Mouse (Mus musculus) ES-E14 (cell line): ENCODE measurements around the gene Tsen2. TPM values are rescaled to one million over a fixed set of nuclear protein-coding genes. Genes with fewer than 3 reads are reported as not detected.

ENCODE experiments used
- DNase-seq: peaks from one replicate; pipeline ENCODE4 v3.0.0-alpha.2; 2013; ENCODE audit warnings: low read depth, low spot score
- H3K27ac ChIP-seq: 2 replicates; pipeline ENCODE4 v1.5.1; 2012; ENCODE audit warnings: low read depth, mild to moderate bottlenecking, low read length, moderate library complexity, mixed read lengths; ENCODE audit not compliant: poor library complexity, insufficient read depth, severe bottlenecking
- H3K36me3 ChIP-seq: 2 replicates; pipeline ENCODE4 v1.6.1; 2012; ENCODE audit warnings: mild to moderate bottlenecking, low read length, moderate library complexity, mixed read lengths; ENCODE audit not compliant: control insufficient read depth, poor library complexity, insufficient read depth, severe bottlenecking
- H3K4me1 ChIP-seq, 2 experiments: fragments of 150-350 bp in 1 of 2; sonication (generic) in 1 of 2; 2 replicates each; pipeline ENCODE4 v1.6.1; 2012; ENCODE audit warnings: low read length in 2 of 2, mild to moderate bottlenecking in 1 of 2, mixed read lengths in 1 of 2; ENCODE audit not compliant: control insufficient read depth in 2 of 2, insufficient read depth in 2 of 2, poor library complexity in 1 of 2
- H3K4me3 ChIP-seq, 2 experiments: fragments of 150-350 bp in 1 of 2; sonication (generic) in 1 of 2; 2 replicates each; pipeline ENCODE4 v1.5.1; 2012; ENCODE audit warnings: low read length in 2 of 2, low read depth in 1 of 2, mild to moderate bottlenecking in 1 of 2, mixed read lengths in 1 of 2; ENCODE audit not compliant: insufficient read depth in 1 of 2, poor library complexity in 1 of 2, severe bottlenecking in 1 of 2
- H3K9ac ChIP-seq: 2 replicates; pipeline ENCODE4 v1.6.1; 2012; ENCODE audit warnings: low read depth, mild to moderate bottlenecking, low read length, mixed read lengths; ENCODE audit not compliant: poor library complexity, insufficient read depth, severe bottlenecking
- H3K9me3 ChIP-seq: fragments of 150-350 bp; sonication (generic); 2 replicates; pipeline ENCODE4 v1.6.1; 2012; ENCODE audit warnings: low read depth, mild to moderate bottlenecking, low read length; ENCODE audit not compliant: control insufficient read depth, insufficient read depth
- CHD2 ChIP-seq: IDR thresholded peaks from 2 replicates; pipeline ENCODE4 v1.6.1; 2014; ENCODE audit warnings: mild to moderate bottlenecking, low read depth, low read length, inconsistent platforms
- HCFC1 ChIP-seq: IDR thresholded peaks from 2 replicates; pipeline ENCODE4 v1.6.1; 2012; ENCODE audit warnings: low read length, inconsistent platforms, borderline replicate concordance; ENCODE audit not compliant: insufficient read depth
- MAFK ChIP-seq: IDR thresholded peaks from 2 replicates; pipeline ENCODE4 v1.6.1; 2014; ENCODE audit warnings: mild to moderate bottlenecking, low read depth, low read length, inconsistent platforms; ENCODE audit not compliant: insufficient read depth
- ZC3H11A ChIP-seq: IDR thresholded peaks from 2 replicates; pipeline ENCODE4 v1.6.1; 2012; ENCODE audit warnings: low read depth, mild to moderate bottlenecking, inconsistent platforms, low read length, borderline replicate concordance
- ZNF384 ChIP-seq: IDR thresholded peaks from 2 replicates; pipeline ENCODE4 v1.6.1; 2012; ENCODE audit warnings: low read depth, low read length, inconsistent platforms
- in situ Hi-C, 2 experiments: fragments of 600-800 bp; cut with MboI; formaldehyde crosslinking; loops; one replicate each; pipeline ENCODE4 v1.15.1; 2025; ENCODE audit warnings: low sequenced_read_pairs in 2 of 2, inconsistent platforms in 1 of 2; ENCODE audit not compliant: unreplicated experiment in 2 of 2
- total RNA-seq: library from RNA; depleted of rRNA; stranded (reverse); fragments of 300-350 nt; gene quantifications from 2 replicates; pipeline ENCODE4 v1.2.3, GENCODE M21; 2012; rRNA removed

Tsen2 gene
- total RNA-seq: 35.9 and 43.3 TPM in 2 replicates

DNA sequence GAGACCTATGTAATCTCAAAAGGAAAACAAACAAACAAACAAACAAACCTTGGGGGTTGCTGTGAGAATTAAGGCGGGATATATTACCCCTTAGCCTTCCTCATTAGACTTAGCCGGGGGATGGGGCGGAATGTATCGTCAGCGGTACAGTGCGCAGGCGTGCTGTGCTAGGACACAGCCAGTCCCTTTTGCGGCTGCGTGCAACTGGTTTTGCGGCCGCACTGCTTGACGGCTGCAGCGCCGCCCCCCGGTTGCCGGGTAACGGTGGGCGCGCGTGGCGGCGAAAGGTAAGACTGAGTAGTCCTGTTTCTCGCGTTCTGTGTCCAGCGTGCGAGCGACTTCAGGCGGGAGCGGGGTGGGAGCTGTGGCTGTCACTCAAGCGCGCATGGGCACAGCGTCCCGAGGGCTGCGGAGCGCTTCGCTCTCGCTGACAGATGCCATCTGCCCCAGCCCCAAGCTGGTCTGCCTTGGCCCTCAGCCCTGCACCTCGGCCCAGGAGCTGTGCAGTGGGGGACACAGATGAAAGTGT is at the start of gene Tsen2:
Gene Tsen2, plus strand, starts transcription at position 223 of the 529 bp plus-strand sequence.
- no peak within 1 kb of the TSS for H3K27ac ChIP-seq
- H3K9ac ChIP-seq: peak within 1 kb of the TSS; percentile 90
- no peak for TF ChIP-seq MAFK
- TF ChIP-seq ZNF384: no peak
- 0 out of 2 replicates have a peak, but pooled peaks have one; percentile 10 for TF ChIP-seq CHD2
- TF ChIP-seq HCFC1: 0 out of 2 replicates have a peak, but pooled peaks have one; percentile 15
- no peak for TF ChIP-seq ZC3H11A
- H3K4me1 ChIP-seq: peaks cover 0 to 6% of the 10 kb centered on the region in 2 experiments; a peak in 3 of 4 replicates
- in situ Hi-C loops: no loop called here
- H3K4me3 ChIP-seq: peak within 1 kb of the TSS; percentile 76 to 90
- peak; percentile 93 for DNase-seq
- H3K36me3 ChIP-seq: peaks cover 8% of the 10 kb centered on the region
- H3K9me3 ChIP-seq: no peaks in the 10 kb centered on the region

DNA sequence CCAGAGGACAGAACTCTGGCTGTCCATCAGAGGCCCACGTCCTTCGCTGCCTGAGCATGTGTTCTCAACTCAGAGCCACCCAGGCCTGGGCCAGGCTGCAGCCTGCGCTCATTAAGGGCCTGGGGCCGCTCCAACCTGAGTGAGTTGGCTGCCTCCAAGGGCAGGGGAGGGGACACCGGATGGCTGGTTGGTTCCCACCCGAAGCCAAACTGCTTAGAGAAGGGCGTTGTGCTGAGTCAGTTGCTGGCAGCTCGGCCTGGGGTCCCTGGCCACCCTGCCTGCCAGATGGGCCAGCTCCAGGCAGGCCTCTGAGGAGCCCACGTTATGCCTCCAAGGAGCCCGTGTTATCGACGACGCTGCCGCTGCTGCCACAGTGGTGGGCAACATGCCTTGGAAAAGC is 44.9 kb upstream of the Tsen2 start:
- Histone ChIP-seq H3K4me1 (peaks cover 1 to 16% of the 10 kb centered on the region in 2 experiments; a peak in 2 of 4 replicates), H3K27ac (no peak overlapping the region), H3K36me3 (no peaks in the 10 kb centered on the region), H3K9ac (no peak overlapping the region), H3K4me3 (no peak overlapping the region), H3K9me3 (no peaks in the 10 kb centered on the region)
- in situ Hi-C loops: no loop called here
- DNase-seq: no peak
- TF ChIP-seq HCFC1 (no peak), ZC3H11A (no peak), MAFK (no peak), ZNF384 (no peak), CHD2 (no peak)

DNA sequence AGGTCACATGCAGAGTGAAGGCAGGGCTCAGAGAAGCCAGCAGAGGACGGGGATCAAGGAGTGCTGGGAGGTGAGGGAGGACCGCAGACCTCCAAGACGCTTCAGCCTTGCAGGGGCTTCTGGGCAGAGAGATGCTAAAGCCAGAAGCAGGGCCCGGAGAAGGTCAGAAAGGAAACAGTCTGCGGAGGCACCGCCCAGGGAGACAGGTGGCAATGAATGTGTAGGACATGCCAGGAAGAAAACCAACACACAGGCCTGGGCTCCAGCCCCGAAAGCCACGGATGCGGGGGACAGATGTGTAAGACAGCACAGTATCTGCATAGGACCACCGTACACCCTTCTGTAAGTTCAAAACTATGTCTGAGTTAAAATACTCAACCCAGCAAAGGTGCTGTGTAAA is 44.2 kb upstream of the Tsen2 start:
- H3K4me1 ChIP-seq: peaks cover 1 to 16% of the 10 kb centered on the region in 2 experiments; a peak in 2 of 4 replicates
- no peak overlapping the region; the same call in 1 of the 2 replicates for H3K9ac ChIP-seq
- H3K27ac ChIP-seq: no peak overlapping the region
- no peaks in the 10 kb centered on the region for H3K36me3 ChIP-seq
- no peak for DNase-seq
- TF ChIP-seq ZC3H11A: no peak
- no peak for TF ChIP-seq CHD2
- no peaks in the 10 kb centered on the region for H3K9me3 ChIP-seq
- no peak overlapping the region for H3K4me3 ChIP-seq
- in situ Hi-C loops: no loop called here

DNA sequence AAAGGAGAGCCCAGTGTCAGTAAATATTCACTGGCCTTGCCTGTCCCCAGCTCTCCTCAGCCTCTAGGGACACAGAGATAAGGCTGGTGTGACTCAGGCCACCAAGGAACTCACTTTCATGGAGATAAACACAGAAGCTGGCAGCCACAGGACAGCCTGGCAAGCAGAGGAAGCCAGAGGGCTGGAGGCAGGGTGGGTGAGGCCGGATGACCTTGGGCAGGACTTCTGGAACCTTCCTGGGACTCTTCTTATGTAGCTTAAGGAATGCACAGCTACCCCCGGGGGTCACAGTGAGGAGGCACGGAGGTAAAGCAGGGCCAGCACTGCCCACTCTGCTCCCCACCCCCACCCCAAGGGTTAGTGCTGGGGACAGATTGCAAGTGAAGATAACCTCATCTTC is 43.3 kb upstream of the Tsen2 start:
- H3K27ac ChIP-seq: no peak overlapping the region

DNA sequence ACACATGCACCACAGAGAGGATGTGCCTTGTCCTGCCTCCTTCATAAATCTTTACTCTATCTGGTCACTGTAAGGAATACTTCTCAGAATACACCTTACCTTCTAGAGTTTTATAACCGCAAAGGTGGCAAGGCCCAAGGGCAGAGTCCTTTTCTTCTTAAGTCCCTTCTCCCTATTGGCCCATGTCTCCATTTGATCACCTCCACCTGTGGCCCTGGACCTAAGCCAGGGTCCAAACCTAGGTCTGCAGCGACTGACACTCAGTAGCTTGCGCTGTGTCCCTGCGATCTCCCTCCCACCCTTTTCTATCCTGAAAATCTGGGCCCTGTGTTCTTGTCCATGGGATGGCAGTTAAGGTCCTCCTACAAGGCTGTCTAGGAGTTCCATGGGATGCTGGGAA is 41.4 kb upstream of the Tsen2 start:
- in situ Hi-C loops: no loop called here
- no peak overlapping the region for H3K4me3 ChIP-seq
- H3K27ac ChIP-seq: no peak overlapping the region
- no peaks in the 10 kb centered on the region for H3K9me3 ChIP-seq
- no peaks in the 10 kb centered on the region for H3K36me3 ChIP-seq
- no peak overlapping the region for H3K9ac ChIP-seq
- no peak for DNase-seq
- H3K4me1 ChIP-seq: peaks cover 1 to 16% of the 10 kb centered on the region in 2 experiments; a peak in 2 of 4 replicates
- TF ChIP-seq ZC3H11A (no peak), HCFC1 (no peak), MAFK (no peak), ZNF384 (no peak), CHD2 (no peak)

More for the DNA sequence above, 43.3 kb upstream of the Tsen2 start:
- H3K9ac ChIP-seq: no peak overlapping the region
- H3K4me3 ChIP-seq: no peak overlapping the region
- in situ Hi-C loops: no loop called here
- no peaks in the 10 kb centered on the region for H3K36me3 ChIP-seq
- peaks cover 1 to 16% of the 10 kb centered on the region in 2 experiments; a peak in 2 of 4 replicates for H3K4me1 ChIP-seq
- H3K9me3 ChIP-seq: no peaks in the 10 kb centered on the region
- DNase-seq: no peak
- TF ChIP-seq ZNF384 (no peak), HCFC1 (no peak), CHD2 (no peak), ZC3H11A (no peak), MAFK (no peak)
